Mouse (Mus musculus) CD4-positive naive resting alpha-beta T cell, adult 76 days (primary cell): ENCODE data around the gene Dhcr24. TPM values are rescaled to one million over a fixed set of nuclear protein-coding genes. Genes with fewer than 3 reads are reported as not detected.

Source experiments
- total RNA-seq: library from RNA; stranded (reverse); gene quantifications from one replicate; pipeline ENCODE4 v1.2.4, GENCODE M21; 2023

The Dhcr24 gene
- total RNA-seq = 22.9 TPM

DNA sequence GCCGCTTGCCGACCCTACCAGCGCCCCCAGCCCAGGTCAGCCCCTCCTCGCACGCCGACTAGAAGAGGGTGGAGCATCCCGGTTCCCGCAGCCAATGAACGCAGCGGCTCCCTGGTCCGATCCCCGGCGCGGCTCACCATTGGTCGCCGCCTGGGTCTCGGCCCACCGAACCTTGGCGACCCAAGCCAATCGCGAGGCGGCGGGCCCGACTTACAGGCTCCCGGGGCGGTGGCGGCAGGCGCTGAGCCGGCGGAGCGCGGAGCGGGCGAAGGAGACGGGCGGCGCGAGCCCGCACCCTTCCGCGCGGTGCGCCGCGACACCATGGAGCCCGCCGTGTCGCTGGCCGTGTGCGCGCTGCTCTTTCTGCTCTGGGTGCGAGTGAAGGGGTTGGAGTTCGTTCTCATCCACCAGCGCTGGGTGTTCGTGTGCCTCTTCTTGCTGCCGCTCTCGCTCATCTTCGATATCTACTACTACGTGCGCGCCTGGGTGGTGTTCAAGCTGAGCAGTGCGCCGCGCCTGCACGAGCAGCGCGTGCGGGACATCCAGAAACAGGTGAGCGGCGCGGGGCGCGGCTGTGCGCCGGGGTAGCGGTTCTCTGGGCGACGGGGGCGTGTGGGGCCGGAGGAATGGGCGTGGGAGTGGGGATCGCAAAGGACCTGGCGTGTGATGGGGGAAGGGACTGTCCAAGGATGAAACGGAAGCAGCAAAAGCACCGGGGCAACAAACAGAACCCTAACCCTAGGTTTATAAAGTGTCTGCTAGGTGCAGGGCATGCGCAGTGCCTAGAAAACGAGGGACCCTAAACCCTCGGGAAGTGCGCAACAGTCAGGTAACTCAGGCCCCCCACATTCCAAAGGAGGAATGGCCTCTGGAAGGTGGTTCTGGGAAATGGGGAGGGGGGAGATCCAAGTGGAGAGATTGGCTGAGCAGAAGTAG lies at the start of gene Dhcr24:
Dhcr24 (plus strand) TSS at position 193 of the 936 bp plus-strand sequence.

DNA sequence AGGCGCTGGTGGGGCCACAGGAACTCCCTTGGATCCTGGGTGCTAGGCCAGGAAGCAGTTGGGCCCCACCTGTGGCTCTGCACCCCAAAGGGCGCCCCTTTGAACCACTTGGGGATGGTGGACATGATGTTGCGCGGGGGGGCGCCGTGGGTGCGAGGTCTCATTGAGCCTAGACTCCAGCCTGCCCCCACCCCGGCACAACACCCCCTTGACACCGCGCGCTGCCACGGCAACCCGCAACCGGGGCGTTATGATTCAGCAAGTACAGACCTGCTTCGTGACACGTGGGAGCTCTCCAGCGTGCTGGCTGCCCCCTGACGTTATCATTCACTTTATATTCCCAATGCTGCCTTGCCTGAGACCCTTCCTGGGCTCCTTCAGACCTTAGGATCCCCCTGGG lies 56.2 kb downstream of the Dhcr24 start, which contains the start of gene Lexm:
Lexm (minus strand) TSS at position 186 of the 400 bp plus-strand sequence.

DNA sequence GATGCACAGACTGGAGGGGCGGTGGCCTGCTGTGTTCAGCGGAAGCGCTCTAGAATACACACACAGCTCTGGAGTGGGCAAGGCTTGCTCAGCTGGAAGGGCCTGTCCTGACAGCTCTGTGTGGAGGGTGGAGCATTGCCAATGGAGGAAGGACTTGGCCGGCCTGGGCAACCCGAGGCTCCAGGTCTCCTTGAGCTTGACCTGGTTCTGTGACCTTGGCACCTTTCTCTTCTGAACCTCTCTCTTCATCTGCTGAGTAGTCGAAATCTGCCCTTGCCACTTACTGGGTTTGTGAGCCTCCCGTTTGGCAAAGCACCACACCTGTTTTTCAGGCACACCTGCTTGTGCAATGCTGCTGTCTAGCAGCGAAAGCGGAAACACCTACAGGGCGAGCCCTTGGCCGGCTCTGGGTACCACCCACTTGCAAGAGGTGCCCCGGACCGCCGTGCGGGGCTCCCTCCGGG lies 61.2 kb downstream of the Dhcr24 start, which contains the start of gene Ttc22:
Ttc22 (plus strand) TSS at position 403 of the 464 bp plus-strand sequence.

Other genes with a start within 250 kb of the Dhcr24 start
- gene Usp24, start 244.8 kb upstream of the Dhcr24 start, total RNA-seq = 95.7 TPM
- not detected for gene Pcsk9, start 96.7 kb upstream of the Dhcr24 start, total RNA-seq
- not detected for gene Bsnd, start 68.8 kb upstream of the Dhcr24 start, total RNA-seq
- not detected for gene Lexm, start 56.2 kb downstream of the Dhcr24 start, total RNA-seq
- not detected for gene Ttc22, start 61.4 kb downstream of the Dhcr24 start, total RNA-seq
- gene Pars2, start 90.0 kb downstream of the Dhcr24 start, total RNA-seq = 6.9 TPM
- gene Ttc4, start 117.9 kb downstream of the Dhcr24 start, total RNA-seq = 40.3 TPM
- gene Mroh7, start 169.9 kb downstream of the Dhcr24 start, total RNA-seq = not detected
- not detected for gene Fam151a, start 172.9 kb downstream of the Dhcr24 start, total RNA-seq
- 5.5 TPM for gene Acot11, start 244.0 kb downstream of the Dhcr24 start, total RNA-seq